Mouse (Mus musculus): ENCODE results near the gene Cd83.

- no peak for TF ChIP-seq CTCF (IDR thresholded peaks at IDR 0.05; ENCODE audit: low read depth, low read length)
- TF ChIP-seq POLR2AphosphoS5 (IDR thresholded peaks at IDR 0.05; ENCODE audit: insufficient replicate concordance, low read depth, low read length) = no peak
- TF ChIP-seq TAL1 (conservative IDR thresholded peaks at IDR 0.05; ENCODE audit: low read depth, low read length) = no peak
- TF ChIP-seq GATA1 (IDR thresholded peaks at IDR 0.05; ENCODE audit: borderline replicate concordance, low read length) = no peak
- no peak for TF ChIP-seq GATA2 (IDR thresholded peaks at IDR 0.05; ENCODE audit: borderline replicate concordance, low read depth, low read length)
Measured at GRCm38 (mm10) chr13:43798655-43799054, 14.1 kb downstream of the Cd83 start.
